Mouse (Mus musculus): ENCODE results near the gene Adrb1. TPM values are rescaled to one million over a fixed set of nuclear protein-coding genes. Genes with fewer than 3 reads are reported as not detected.
A peak's percentile ranks its signal among the peaks of the same experiment; 100 is the strongest.

Adrb1 gene
- polyA plus RNA-seq, 1 experiment from 2014 or later: 0.65 TPM

DNA sequence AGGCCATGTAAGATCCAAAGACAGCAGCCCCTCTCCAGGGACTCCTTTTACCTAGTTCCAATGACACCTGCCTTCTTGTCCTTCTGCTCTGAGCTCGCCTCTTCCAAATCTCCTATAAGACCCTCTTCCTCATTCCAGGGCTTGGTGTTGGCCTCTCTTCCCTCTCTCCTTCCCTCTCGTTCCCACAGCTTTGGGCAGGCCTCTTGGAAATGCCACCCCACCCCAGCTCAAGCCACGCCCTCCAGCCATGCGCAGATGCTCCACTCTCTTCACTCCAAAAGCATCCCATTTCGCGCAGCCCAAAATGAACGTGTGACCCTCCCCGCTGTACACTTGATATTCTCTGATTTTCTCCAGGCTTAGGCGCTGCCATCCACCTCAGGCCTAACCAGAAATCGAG is 34.3 kb upstream of the Adrb1 start:
- H3K27ac ChIP-seq: peak overlapping the region; percentile 64; the same call in 1 of the 2 replicates
- peaks cover 8% of the 10 kb centered on the region; the same call in 1 of the 2 replicates for H3K27me3 ChIP-seq (ENCODE audit: insufficient read depth, poor library complexity, severe bottlenecking)
- H3K4me3 ChIP-seq: no peak overlapping the region
- 84% methylated on average over 10 of the region's 10 CpGs for WGBS
- DNase-seq (ENCODE audit: low spot score): no peak
- no peaks in the 10 kb centered on the region for H3K36me3 ChIP-seq
- H3K9me3 ChIP-seq: no peaks in the 10 kb centered on the region
- H3K4me1 ChIP-seq: peaks cover 38% of the 10 kb centered on the region

DNA sequence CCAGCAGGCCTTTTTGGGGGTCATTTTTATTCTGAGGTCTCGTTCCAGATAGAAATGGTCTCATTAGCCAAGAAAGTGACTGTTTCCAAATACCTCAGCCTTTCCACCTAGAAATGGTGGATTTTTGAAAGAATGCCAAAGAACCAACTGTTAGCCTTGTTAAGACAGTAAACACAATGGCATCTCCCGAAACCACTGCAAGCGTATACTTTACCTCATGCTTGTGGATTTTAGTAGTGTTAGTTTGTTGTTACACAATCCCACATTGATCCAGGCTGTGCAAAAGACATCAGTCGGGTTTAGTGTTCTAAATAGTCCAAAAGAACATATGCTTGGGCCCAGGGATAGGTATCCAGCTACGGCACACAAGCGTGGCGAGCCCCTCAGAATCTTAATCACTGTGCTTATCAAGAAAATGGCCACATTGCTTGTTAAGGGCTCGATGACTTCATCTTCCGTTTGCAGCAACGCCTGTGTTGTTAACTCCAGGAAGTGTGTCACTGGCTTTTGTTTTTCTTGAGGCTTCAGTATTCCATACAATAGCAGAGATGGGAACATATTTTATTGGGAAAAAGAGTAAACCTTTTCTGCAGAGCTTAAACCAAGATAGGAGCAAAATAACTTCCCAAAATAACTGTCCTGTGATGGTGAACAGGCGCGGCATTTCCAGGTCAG is 33.2 kb upstream of the Adrb1 start:
- peaks cover 43% of the 10 kb centered on the region for H3K4me1 ChIP-seq
- no peaks in the 10 kb centered on the region for H3K36me3 ChIP-seq
- WGBS: 67% methylated on average over 12 of the region's 12 CpGs
- H3K27ac ChIP-seq: peak overlapping the region; percentile 64
- no peak for DNase-seq (ENCODE audit: low spot score)
- H3K4me3 ChIP-seq: no peak overlapping the region
- H3K9me3 ChIP-seq: no peaks in the 10 kb centered on the region
- H3K27me3 ChIP-seq (ENCODE audit: insufficient read depth, poor library complexity, severe bottlenecking): peaks cover 8% of the 10 kb centered on the region; the same call in 1 of the 2 replicates

DNA sequence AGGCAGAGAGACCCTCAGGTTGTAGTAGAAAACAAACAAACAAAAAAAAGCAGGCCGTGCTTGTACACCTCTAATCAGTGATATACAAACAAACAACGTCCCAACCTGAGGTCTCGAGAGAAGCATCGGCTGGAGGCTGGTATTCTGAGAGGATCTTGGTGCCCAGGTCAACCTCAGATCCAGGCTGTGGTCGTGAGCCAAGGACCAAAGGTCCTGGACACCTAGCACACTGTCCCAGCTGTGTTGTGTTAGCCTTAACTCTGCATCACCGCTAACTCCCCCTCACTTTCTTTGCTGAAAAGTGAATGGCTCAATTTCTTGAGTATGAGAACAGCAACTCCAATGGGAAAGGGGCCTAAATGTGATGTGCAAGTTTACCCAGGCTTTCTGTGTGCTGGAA is 32.5 kb upstream of the Adrb1 start:
- H3K36me3 ChIP-seq: no peaks in the 10 kb centered on the region
- no peak overlapping the region for H3K4me3 ChIP-seq
- no peaks in the 10 kb centered on the region for H3K9me3 ChIP-seq
- H3K27me3 ChIP-seq (ENCODE audit: insufficient read depth, poor library complexity, severe bottlenecking): peaks cover 5% of the 10 kb centered on the region; the same call in 1 of the 2 replicates
- peak overlapping the region; percentile 64; the same call in 1 of the 2 replicates for H3K27ac ChIP-seq
- DNase-seq (ENCODE audit: low spot score): no peak
- H3K4me1 ChIP-seq: peaks cover 41% of the 10 kb centered on the region
- 67% methylated on average over 6 of the region's 6 CpGs for WGBS

DNA sequence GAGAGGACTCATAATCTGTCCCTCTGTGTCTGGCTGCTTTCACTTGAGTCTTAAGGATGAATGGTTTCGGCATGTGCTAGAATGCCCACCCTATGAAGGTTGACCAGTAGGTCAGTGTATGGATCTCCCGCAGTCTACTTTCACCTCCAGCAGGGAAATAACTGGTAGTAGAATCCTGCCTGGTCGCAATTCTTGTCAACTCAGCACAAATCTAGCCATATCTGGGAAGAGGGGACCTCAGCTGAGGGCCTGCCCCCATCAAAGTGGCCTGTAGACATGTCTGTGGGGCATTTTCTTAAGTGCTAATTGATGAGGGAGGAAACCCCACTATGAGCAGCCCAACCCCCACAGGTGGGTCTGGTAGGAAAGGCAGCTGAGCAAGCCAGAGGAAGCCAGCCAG is 30.9 kb upstream of the Adrb1 start:
- Histone ChIP-seq H3K27ac (no peak overlapping the region), H3K4me1 (peaks cover 40% of the 10 kb centered on the region), H3K36me3 (no peaks in the 10 kb centered on the region), H3K9me3 (no peaks in the 10 kb centered on the region), H3K4me3 (no peak overlapping the region), H3K27me3 (ENCODE audit: insufficient read depth, poor library complexity, severe bottlenecking) (no peaks in the 10 kb centered on the region)
- WGBS: 92% methylated on average over 3 of the region's 3 CpGs
- DNase-seq (ENCODE audit: low spot score): no peak

DNA sequence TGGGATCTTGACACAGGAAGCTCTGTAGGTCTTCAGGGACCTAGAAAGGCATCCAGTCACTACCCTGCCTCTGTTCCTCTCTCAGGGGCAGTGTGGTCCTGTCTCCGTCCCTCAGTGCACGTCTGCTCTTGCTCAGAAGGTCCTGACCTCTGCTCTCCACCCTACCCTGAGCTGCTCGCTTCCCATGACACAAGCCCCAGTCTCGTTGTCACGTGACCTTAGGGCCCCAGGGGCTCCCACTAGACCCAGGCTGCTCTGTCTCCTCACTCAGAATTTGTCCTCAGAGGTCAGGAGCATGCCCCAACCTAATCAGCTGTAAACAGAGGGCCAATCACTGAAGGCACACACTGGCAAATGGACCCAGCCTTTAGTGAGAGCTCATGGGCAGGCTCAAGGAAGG is 29.5 kb upstream of the Adrb1 start:
- H3K9me3 ChIP-seq: no peaks in the 10 kb centered on the region
- peaks cover 35% of the 10 kb centered on the region for H3K4me1 ChIP-seq
- no peak for DNase-seq (ENCODE audit: low spot score)
- peak overlapping the region; percentile 67; the same call in 1 of the 2 replicates for H3K27ac ChIP-seq
- H3K27me3 ChIP-seq (ENCODE audit: insufficient read depth, poor library complexity, severe bottlenecking): no peaks in the 10 kb centered on the region
- H3K36me3 ChIP-seq: no peaks in the 10 kb centered on the region
- no peak overlapping the region for H3K4me3 ChIP-seq
- 23% methylated on average over 5 of the region's 5 CpGs for WGBS

DNA sequence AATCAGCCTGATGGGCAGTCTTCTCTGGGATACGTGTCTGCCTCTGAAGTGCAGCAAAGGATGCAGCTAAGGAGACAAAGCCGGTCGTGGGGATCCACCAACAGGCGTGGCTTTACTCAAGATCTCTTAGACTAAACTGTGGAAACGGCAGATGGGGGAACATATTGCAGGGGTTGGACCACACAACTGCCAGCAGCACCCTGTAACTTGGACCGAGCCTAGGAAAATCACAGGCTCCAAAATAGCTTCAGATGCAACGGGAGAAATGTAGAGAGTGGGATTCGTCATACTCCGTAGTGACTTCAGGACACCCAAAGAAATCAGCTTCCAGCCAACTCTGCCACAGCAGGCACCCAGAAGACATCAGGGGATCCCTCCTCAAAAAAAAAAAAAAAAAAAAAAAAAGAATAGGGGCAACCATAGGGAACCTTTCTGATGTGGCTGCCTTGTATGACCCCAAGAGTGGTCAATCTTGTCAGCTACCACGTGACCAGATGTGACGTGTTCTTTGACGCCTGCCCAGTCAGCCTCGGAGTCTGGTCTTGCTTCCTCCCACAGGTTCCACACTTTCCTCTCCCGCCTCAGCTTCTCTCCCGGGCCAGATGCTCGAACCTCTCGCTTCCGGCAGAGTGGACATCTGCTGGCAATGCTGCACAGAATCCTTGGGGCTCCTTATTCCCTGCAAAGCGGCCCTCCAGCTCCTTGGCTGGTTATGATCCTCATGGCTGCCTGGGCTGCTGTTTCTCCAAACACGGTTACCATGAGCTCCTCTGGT is 24.4 kb upstream of the Adrb1 start:
- Histone ChIP-seq H3K27ac (no peak overlapping the region), H3K4me1 (peaks cover 14% of the 10 kb centered on the region), H3K27me3 (ENCODE audit: insufficient read depth, poor library complexity, severe bottlenecking) (no peaks in the 10 kb centered on the region), H3K9me3 (no peaks in the 10 kb centered on the region), H3K4me3 (no peak overlapping the region), H3K36me3 (no peaks in the 10 kb centered on the region)
- 88% methylated on average over 20 of the region's 20 CpGs for WGBS
- DNase-seq (ENCODE audit: low spot score): no peak

DNA sequence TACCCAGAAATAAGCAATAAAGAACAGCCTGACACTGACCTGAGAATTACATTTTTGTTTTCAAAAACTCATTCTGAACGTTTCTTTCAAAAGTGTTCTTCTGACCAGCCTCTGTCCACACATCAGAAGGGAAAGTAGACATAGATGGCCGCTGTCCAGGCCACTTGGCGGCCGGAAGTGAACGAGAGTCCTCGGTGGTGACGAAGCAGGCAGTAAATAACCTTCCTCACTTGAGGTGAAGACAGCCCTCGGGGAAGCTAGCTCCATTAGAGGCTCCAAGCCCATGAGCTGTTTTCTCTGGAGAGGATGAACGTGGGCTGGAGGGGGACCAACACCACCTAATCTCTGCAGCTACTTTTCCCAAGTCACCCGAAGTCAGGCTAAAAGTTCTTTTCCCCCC is 21.2 kb upstream of the Adrb1 start:
- WGBS: 63% methylated on average over 10 of the region's 10 CpGs
- no peaks in the 10 kb centered on the region for H3K9me3 ChIP-seq
- H3K27me3 ChIP-seq (ENCODE audit: insufficient read depth, poor library complexity, severe bottlenecking): no peaks in the 10 kb centered on the region
- peaks cover 26% of the 10 kb centered on the region for H3K4me1 ChIP-seq
- H3K27ac ChIP-seq: no peak overlapping the region
- DNase-seq (ENCODE audit: low spot score): no peak
- H3K36me3 ChIP-seq: no peaks in the 10 kb centered on the region
- no peak overlapping the region for H3K4me3 ChIP-seq

DNA sequence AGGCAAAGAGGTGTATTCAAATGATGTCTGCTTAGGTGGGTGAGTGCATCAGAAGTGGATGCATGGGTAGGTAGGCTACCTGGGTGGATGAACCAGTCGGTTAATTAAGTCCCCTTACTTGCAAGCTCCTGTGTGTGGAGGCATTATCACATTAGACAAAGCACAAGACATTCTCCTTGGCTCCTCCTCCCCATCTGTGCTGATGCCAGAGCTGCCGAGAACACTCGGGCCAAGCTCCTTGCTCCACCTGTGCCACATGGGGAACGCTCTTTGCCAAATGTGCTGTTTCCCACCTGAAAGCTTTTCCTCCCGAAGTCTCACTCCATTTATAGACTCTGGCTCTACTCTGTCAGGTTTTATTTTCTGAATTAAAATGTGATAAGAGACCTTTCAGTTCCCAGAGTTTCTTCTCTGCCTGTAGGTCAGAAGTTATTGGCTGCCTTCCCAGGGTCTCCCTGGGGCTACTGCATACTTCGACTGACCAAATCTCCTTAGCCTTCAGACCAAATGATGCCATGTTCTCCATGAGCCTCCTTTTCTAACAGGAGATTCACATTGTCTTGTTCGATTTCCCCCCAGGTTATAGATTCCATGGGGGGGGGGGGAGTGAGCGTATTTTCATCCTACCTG is 20.5 kb upstream of the Adrb1 start:
- DNase-seq (ENCODE audit: low spot score): no peak
- Histone ChIP-seq H3K9me3 (no peaks in the 10 kb centered on the region), H3K36me3 (no peaks in the 10 kb centered on the region), H3K4me3 (no peak overlapping the region), H3K27ac (no peak overlapping the region), H3K27me3 (ENCODE audit: insufficient read depth, poor library complexity, severe bottlenecking) (no peaks in the 10 kb centered on the region), H3K4me1 (peaks cover 26% of the 10 kb centered on the region)
- WGBS: 77% methylated on average over 8 of the region's 8 CpGs

DNA sequence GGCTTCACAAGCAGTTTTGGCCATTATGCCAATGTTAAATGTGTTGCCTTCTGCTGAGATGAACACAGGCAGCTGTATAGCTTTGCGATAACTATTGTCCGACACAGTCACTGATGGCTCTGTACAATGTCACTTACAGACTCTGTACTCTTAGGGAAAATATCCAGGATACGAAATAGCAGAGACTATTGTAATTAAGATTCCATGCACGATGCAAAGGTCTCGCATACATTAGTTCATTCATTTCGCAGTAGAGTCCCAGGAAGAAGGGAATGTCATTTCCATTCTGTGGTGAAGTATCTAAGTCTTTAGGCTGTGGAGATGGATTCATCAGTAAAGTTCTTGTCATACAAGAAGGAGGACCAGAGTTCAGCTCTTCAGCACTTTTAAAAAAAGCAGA is 20.0 kb upstream of the Adrb1 start:
- no peak for DNase-seq (ENCODE audit: low spot score)
- H3K27ac ChIP-seq: no peak overlapping the region
- WGBS: 89% methylated on average over 6 of the region's 6 CpGs
- H3K4me3 ChIP-seq: no peak overlapping the region
- H3K4me1 ChIP-seq: peaks cover 26% of the 10 kb centered on the region
- H3K9me3 ChIP-seq: no peaks in the 10 kb centered on the region
- H3K27me3 ChIP-seq (ENCODE audit: insufficient read depth, poor library complexity, severe bottlenecking): no peaks in the 10 kb centered on the region
- H3K36me3 ChIP-seq: no peaks in the 10 kb centered on the region

DNA sequence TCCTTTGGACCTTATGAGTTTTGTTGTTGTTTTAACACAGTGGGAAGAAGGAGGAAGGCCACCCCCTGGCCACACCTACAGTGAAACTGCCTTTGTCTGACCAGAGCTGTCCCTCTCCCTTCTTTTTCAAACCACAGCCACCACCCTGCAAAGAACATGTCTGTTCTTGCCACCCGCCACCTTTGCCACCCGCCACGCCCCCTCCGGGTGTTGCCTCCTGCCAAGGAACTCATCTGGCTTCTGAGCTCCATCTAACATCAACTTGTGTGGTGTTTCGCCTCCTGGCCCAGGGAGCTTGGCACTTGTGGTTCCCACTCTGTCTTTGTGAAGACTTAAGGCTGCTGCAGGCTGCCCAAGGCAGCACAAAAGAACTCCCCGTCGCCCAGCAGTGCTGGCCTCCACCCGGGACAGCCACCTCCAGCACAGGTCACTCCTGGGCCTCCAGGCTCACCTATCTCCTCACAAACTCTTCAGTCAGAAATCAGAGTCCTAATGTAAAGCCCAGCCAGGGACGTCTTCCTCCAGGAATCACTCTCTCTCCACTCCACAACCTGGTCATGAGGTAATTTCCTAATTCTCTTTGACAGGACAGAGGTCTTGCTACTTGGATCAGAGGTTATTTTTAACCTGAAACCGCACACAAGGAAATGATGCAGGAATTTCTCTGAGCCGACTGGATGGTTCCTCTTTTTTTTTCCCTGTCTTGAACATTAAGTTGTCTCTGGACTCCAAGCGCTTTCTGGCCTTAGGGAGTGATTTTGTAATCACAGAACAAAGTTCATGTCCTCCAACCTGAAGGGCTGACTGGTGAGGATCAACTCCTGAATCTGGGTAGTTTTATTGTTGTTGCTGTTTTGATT is 18.5 kb upstream of the Adrb1 start:
- H3K4me3 ChIP-seq: no peak overlapping the region

DNA sequence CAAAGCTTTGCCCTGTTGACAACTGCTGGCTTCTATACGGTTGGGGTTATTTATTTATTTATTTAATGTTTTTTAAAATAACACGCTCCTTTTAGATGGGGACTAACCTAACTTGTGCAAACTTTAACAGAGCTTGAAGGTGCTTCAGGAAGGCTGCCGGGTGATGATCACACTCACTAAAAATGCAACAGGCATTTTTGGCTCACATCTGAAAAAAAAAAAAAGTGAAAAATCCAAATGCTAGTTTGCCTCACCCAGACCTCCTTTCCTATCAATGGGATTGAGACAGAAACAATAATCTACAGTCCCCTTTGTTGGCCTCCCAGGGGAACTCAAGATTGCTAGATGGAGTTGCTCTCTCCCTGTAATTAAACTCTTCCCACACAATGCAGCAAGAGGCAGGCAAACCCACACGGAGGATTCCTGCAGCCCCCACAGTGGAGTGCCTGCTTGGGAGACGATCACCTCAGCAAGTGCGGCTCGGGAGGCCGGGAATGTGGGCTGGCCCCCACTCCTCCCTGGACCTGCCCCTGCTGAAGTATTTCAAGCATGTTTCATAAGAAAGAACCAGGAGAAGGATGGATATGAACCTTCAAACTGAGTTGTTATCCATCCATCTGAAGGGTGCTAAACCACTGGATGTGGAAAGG is 16.8 kb upstream of the Adrb1 start:
- no peaks in the 10 kb centered on the region for H3K27me3 ChIP-seq (ENCODE audit: insufficient read depth, poor library complexity, severe bottlenecking)
- no peak overlapping the region for H3K4me3 ChIP-seq
- 45% methylated on average over 8 of the region's 8 CpGs for WGBS
- no peak for DNase-seq (ENCODE audit: low spot score)
- H3K9me3 ChIP-seq: no peaks in the 10 kb centered on the region
- H3K27ac ChIP-seq: no peak overlapping the region
- H3K36me3 ChIP-seq: no peaks in the 10 kb centered on the region
- H3K4me1 ChIP-seq: peaks cover 41% of the 10 kb centered on the region

More for the DNA sequence above, 18.5 kb upstream of the Adrb1 start:
- Histone ChIP-seq H3K9me3 (no peaks in the 10 kb centered on the region), H3K27me3 (ENCODE audit: insufficient read depth, poor library complexity, severe bottlenecking) (no peaks in the 10 kb centered on the region), H3K27ac (peak overlapping the region; percentile 56; the same call in 1 of the 2 replicates), H3K36me3 (no peaks in the 10 kb centered on the region), H3K4me1 (peaks cover 28% of the 10 kb centered on the region)
- no peak for DNase-seq (ENCODE audit: low spot score)
- 56% methylated on average over 12 of the region's 12 CpGs for whole genome bisulfite sequencing

DNA sequence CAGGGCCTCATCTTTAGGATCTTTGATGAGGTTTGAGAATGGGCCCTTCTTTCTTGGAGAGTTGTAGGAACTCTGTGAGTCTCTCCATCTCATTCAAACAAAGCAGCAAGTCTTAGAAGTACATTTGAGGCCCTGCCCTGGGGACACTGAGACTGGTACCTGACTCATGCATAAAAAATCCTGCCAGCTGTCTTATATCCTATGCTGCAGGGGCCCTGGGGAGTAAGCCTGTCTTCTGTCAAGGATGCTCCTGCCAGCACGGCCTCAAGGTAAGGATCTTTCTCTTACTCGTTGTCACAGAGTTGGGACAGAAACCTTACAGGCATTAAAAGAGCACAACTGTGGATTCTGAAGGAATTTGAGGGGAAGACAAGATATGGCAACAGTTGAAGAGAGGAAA is 13.2 kb upstream of the Adrb1 start:
- no peak for DNase-seq (ENCODE audit: low spot score)
- Histone ChIP-seq H3K4me3 (no peak overlapping the region), H3K27ac (0 out of 2 replicates have a peak overlapping the region, but pooled peaks have one; percentile 1), H3K27me3 (ENCODE audit: insufficient read depth, poor library complexity, severe bottlenecking) (no peaks in the 10 kb centered on the region), H3K4me1 (peaks cover 25% of the 10 kb centered on the region), H3K36me3 (no peaks in the 10 kb centered on the region), H3K9me3 (no peaks in the 10 kb centered on the region)
- WGBS: 40% methylated on average over 2 of the region's 2 CpGs
